Mouse (Mus musculus): ENCODE measurements around the gene Hoxd12.

Gene Hoxd12

GRCm38 (mm10) chr2:74663291-74663925 lies 11.4 kb upstream of the Hoxd12 start:
- DNase-seq (ENCODE audit: low read depth, low spot score), result no peak

GRCm38 (mm10) chr2:74666411-74666810 lies 8.4 kb upstream of the Hoxd12 start:
- no peak for DNase-seq (ENCODE audit: low read depth, low spot score)

GRCm38 (mm10) chr2:74667191-74667841 lies 7.5 kb upstream of the Hoxd12 start:
- no peak for DNase-seq (ENCODE audit: low read depth, low spot score)

- no peak for DNase-seq (ENCODE audit: low read depth, low spot score)
Measured at GRCm38 (mm10) chr2:74667842-74668357, 6.9 kb upstream of the Hoxd12 start, which contains the start of gene Hoxd13. Gene Hoxd13, plus strand, starts transcription at chr2:74668310.

- DNase-seq (ENCODE audit: low read depth, low spot score), result no peak
Measured at GRCm38 (mm10) chr2:74668370-74669229, 6.2 kb upstream of the Hoxd12 start.

GRCm38 (mm10) chr2:74669230-74669578 lies 5.6 kb upstream of the Hoxd12 start:
- DNase-seq (ENCODE audit: low read depth, low spot score), result no peak

- DNase-seq (ENCODE audit: low read depth, low spot score), result no peak
Measured at GRCm38 (mm10) chr2:74669650-74670235, 5.1 kb upstream of the Hoxd12 start.

GRCm38 (mm10) chr2:74670632-74671188 lies 4.1 kb upstream of the Hoxd12 start:
- DNase-seq (ENCODE audit: low read depth, low spot score), result no peak

GRCm38 (mm10) chr2:74671847-74672246 lies 3.0 kb upstream of the Hoxd12 start:
- DNase-seq (ENCODE audit: low read depth, low spot score), result no peak

- peak; percentile 90 for DNase-seq (ENCODE audit: low read depth, low spot score)
Measured at GRCm38 (mm10) chr2:74672481-74673362, 2.1 kb upstream of the Hoxd12 start.

- DNase-seq (ENCODE audit: low read depth, low spot score), result no peak
Measured at GRCm38 (mm10) chr2:74673835-74674425, 883 bp upstream of the Hoxd12 start.

GRCm38 (mm10) chr2:74675666-74676282 lies 961 bp downstream of the Hoxd12 start:
- DNase-seq (ENCODE audit: low read depth, low spot score), result no peak

GRCm38 (mm10) chr2:74676376-74677052 lies 1.7 kb downstream of the Hoxd12 start:
- DNase-seq (ENCODE audit: low read depth, low spot score), result no peak

GRCm38 (mm10) chr2:74677106-74677505 lies 2.3 kb downstream of the Hoxd12 start:
- no peak for DNase-seq (ENCODE audit: low read depth, low spot score)

- DNase-seq (ENCODE audit: low read depth, low spot score), result no peak
Measured at GRCm38 (mm10) chr2:74678891-74679595, 4.2 kb downstream of the Hoxd12 start, which contains the start of gene Hoxd11. Gene Hoxd11, plus strand, starts transcription at chr2:74679557.

GRCm38 (mm10) chr2:74679596-74679971 lies 4.8 kb downstream of the Hoxd12 start:
- no peak for DNase-seq (ENCODE audit: low read depth, low spot score)

GRCm38 (mm10) chr2:74679980-74680379 lies 5.2 kb downstream of the Hoxd12 start:
- DNase-seq (ENCODE audit: low read depth, low spot score), result no peak

All from mesoderm, embryonic 11.5 days (tissue).